Mouse (Mus musculus) heart, postnatal 0 days (tissue): ENCODE results near the gene Slc39a3.
"Not testable (repeated sequence)": the region's sequence is repeated elsewhere in the genome, so short reads cannot be mapped to it uniquely, and the experiment has no call there.

Experiments used
- CTCF ChIP-seq: IDR thresholded peaks from 2 replicates; pipeline ENCODE4 v1.5.1; 2016; ENCODE audit warnings: antibody characterized with exemption, control low read depth, low read depth
- EP300 ChIP-seq: IDR thresholded peaks from 2 replicates; pipeline ENCODE4 v1.6.1; 2016; ENCODE audit warnings: antibody characterized with exemption, low read depth

GRCm38 (mm10) chr10:81064519-81064918 is 27.3 kb upstream of the Slc39a3 start:
- TF ChIP-seq CTCF, EP300: not testable (repeated sequence)
